Mouse (Mus musculus): Measurements from ENCODE around the gene Hist2h2ab. TPM values are rescaled to one million over a fixed set of nuclear protein-coding genes. Genes with fewer than 3 reads are reported as not detected.
"Not testable (repeated sequence)": the region's sequence is repeated elsewhere in the genome, so short reads cannot be mapped to it uniquely, and the experiment has no call there.

Gene Hist2h2ab
- total RNA-seq (2021) = 10 to 100 TPM; 10.6 to 14.9 TPM

- intact Hi-C loops (cut with DNase I) = loop anchor here (2.0 to 5.0 kb wide), 2 partner anchors 45 to 152 kb away; no protein-coding TSS in a partner anchor
- peak; percentile 85 to 88 for DNase-seq
Measured at GRCm38 (mm10) chr3:96219661-96220130, at the start of gene Hist2h2ab, which contains the start of gene Bola1. Gene Hist2h2ab, plus strand, starts transcription at chr3:96219865. Gene Bola1, minus strand, starts transcription at chr3:96219709.

DNA sequence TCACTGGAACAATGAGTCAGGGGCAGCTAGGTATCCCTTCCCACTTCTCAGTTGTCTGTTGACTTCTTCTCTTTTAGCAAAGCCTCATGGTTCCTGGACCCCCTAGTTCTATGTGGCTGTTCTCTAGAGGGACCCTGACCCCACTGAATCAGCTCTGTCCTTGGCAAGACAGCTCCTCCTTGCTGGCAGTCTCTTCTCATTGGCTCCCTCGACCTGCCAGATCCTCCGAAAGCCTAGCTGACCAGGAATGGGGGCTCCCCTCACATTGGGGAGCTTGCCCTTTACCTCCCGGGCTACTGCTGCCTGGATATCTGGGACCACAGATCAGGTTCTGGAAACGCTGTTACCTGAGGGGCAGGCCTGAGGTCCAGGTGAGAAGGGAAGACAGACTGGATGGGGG, 49.4 kb upstream of the Hist2h2ab start:
- DNase-seq = no peak
- intact Hi-C loops (cut with DNase I) = no loop called here

DNA sequence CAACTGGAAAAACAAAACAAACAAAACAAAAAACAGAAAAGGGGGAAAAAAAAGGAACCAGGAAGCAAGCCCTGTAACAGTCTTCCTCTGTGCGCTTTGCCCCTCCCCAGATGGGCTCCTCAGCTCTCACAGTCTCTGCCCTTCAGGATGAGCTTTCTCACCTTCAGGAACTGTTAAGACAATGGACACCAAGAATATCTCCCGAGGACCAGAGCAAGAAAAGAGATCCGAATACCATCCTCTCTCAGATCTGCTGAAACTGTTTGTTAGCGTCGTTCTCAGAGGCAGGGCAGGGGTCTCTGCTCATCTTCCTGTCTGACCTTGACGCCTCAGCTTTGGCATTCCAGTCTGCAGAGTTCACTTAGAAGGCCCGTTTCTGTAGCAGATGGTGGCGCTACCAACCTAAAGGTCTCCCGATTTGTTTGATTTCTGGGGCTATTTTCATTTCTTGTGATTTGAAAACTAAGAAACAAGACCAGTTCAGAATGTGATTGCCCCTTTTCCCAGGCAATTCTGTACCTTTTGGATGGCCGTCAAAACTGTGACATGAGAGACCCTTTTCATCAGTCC, 48.6 kb upstream of the Hist2h2ab start:
- intact Hi-C loops (cut with DNase I) = no loop called here

DNA sequence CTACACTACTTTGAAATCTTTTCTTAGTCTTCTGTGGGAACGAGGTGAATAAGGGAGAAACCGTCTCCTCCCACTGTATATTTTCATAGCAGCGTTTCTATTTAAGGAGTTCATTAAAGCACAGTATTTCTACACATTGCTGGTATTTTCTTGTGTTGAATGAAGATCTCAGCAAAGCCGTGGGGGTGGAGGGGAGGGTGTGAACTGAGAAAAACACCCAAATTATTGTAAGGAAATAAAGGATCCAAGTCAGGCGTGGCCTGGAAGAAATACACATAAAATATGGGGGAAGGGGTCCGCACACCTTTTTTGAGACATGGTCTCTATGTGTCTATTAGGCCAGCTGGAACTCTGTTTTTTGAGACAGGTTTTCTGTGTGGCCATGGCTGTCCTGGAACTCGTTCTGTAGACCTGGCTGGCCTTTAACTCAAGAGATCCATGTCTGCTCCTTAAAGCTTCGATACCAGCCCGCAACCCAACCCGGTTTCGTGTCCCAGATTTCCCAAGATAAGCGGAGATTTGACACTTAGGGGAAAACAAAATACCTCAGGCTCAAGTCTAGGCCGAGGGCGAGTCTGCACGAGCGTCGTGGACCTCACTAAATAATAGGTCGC, 48.0 kb upstream of the Hist2h2ab start:
- no peak for DNase-seq
- intact Hi-C loops (cut with DNase I) = no loop called here

More for the DNA sequence above, 48.6 kb upstream of the Hist2h2ab start:
- DNase-seq = peak in 1 of 2 experiments; percentile 21

GRCm38 (mm10) chr3:96172197-96173178, 47.2 kb upstream of the Hist2h2ab start, which contains the start of gene Sf3b4:
Gene Sf3b4, plus strand, starts transcription at chr3:96172332.
- intact Hi-C loops (cut with DNase I) = no loop called here
- peak; percentile 87 to 89 for DNase-seq

DNA sequence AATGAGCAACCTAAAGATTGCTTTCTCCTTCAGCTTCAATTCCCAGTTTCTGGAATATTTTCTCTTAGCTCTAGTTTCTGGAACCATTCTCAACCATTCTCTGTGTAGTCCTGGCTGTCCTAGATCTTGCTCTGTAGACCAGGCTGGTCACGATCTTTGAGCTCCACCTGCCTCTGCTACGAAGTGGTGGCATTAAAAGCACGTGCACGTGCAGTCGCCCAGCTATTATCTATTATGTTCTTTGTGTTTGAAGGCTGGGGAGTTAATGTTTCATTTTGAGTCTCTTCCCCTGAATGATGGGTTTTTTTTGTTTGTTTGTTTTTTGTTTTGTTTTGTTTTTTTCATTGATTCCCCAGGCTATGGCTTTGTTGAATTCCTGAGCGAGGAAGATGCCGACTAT, 46.5 kb upstream of the Hist2h2ab start:
- no peak for DNase-seq
- intact Hi-C loops (cut with DNase I) = no loop called here

DNA sequence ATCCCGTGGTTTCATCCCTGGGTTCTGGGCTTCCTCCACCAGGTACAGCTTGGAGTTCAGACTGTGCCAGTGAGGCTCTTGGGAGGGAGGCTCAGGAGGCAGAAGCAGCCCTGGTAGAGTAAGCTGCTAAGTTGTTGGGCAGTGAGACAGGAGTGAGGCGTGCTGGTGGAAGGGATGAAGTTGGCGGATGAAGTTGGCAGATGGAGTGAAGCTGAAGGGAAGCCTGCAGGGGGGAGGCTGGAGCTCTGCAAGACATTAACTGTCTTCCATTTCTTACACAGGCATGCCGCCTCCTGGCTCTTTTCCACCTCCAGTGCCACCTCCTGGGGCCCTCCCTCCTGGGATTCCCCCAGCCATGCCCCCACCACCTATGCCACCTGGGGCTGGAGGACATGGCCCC, 45.6 kb upstream of the Hist2h2ab start:
- DNase-seq = not testable (repeated sequence)
- intact Hi-C loops (cut with DNase I) = loop anchor here (2.0 kb wide), 1 partner anchor 47 kb away; the partner anchor contains the start of genes Hist2h2ac and Hist2h2be

DNA sequence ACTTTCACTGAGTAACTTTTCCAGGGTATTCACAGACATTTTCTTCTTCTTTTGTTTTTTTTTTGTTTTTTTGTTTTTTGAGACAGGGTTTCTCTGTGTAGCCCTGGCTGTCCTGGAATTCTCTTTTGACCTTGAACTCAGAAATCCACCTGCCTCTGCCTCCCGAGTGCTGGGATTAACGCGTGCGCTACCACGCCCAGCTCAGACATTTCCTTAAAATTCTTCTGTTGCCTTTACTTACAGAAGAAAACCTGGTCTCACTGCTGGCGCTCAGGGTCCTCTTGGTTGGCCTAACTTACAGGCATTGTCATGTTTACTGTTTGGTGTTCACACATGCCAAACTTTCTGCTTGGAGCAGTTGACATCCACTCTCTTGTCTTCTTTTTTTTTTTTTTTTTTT, 44.4 kb upstream of the Hist2h2ab start:
- no peak for DNase-seq
- intact Hi-C loops (cut with DNase I) = loop anchor here (2.0 kb wide), 1 partner anchor 46 kb away; the partner anchor contains the start of genes Hist2h2ac and Hist2h2be

- DNase-seq = no peak
- intact Hi-C loops (cut with DNase I) = no loop called here
Measured at GRCm38 (mm10) chr3:96178427-96178826, 41.2 kb upstream of the Hist2h2ab start.

DNA sequence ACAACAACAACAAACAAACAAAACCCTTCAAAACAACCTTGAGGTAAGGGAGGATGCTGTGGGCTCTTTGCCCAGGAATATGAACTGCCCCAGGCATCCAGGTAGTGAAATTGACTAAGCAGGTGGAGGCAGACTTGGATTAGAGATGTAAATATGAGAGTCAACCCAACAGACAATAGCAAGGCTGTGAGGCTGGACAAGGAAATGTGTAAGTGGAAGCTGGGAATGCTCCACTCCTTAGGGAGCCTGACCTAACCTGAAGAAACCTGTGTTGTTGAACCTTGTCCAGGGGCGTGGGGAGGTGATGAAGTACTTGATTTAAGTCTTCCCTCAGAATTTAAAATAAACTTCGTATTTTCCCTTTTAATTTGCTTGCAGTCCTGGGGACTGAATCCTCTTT, 40.8 kb upstream of the Hist2h2ab start:
- intact Hi-C loops (cut with DNase I) = no loop called here
- DNase-seq = no peak

- intact Hi-C loops (cut with DNase I) = no loop called here
- peak; percentile 80 for DNase-seq
Measured at GRCm38 (mm10) chr3:96179531-96179930, 40.1 kb upstream of the Hist2h2ab start.

- DNase-seq = peak; percentile 64 to 66
- intact Hi-C loops (cut with DNase I) = no loop called here
Measured at GRCm38 (mm10) chr3:96180727-96181477, 38.8 kb upstream of the Hist2h2ab start, which contains the start of gene Sv2a. Gene Sv2a, plus strand, starts transcription at chr3:96181151.

GRCm38 (mm10) chr3:96181510-96182381, 37.9 kb upstream of the Hist2h2ab start:
- no peak for DNase-seq
- intact Hi-C loops (cut with DNase I) = no loop called here

DNA sequence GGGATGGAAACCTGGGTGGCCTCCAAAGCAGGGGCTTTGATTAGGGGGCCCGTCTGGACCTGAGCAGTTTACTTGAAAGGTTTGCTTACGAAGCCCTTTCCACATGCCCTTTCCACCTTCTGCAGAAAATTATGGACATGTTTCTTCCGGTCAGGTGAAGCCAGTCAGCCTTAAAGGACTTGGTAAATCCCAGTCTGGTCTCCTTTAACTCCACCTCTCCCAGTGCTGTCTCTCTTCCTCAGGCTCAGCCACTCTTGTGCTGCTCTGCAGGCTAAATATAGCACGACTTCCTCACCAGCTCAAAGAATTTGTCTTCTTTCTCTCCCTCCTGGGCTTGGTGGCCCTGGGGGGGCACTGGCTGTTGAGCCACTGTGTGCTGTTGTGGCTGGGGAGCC, 37.3 kb upstream of the Hist2h2ab start:
- intact Hi-C loops (cut with DNase I) = no loop called here

DNA sequence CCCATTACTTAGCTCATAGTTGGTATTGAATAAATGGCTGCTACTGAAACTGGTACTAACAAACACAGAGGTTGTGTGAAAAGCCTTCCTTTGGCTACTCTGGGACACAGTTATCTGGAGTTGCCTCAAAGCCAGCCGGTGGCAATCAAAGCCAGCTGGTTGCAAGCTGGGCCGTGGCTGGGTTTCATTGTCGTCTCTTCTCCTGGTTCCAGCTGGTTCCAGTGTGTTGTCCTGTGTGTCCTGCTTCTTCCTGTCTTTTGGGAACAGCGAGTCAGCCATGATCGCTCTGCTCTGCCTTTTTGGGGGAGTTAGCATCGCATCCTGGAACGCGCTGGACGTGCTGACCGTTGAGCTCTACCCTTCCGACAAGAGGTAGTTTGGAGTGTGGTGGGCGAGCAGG, 26.7 kb upstream of the Hist2h2ab start:
- intact Hi-C loops (cut with DNase I) = no loop called here
- peak; percentile 23 to 60 for DNase-seq

More for the DNA sequence above, 37.3 kb upstream of the Hist2h2ab start:
- peak in 1 of 2 experiments; percentile 43 for DNase-seq

GRCm38 (mm10) chr3:96194966-96195365, 24.7 kb upstream of the Hist2h2ab start:
- no peak for DNase-seq
- intact Hi-C loops (cut with DNase I) = no loop called here

- intact Hi-C loops (cut with DNase I) = no loop called here
- DNase-seq = peak in 1 of 2 experiments; percentile 24
Measured at GRCm38 (mm10) chr3:96195616-96196313, 23.9 kb upstream of the Hist2h2ab start.

- no peak for DNase-seq
- intact Hi-C loops (cut with DNase I) = no loop called here
Measured at GRCm38 (mm10) chr3:96196437-96197128, 23.1 kb upstream of the Hist2h2ab start.
